19 mouse cellular contexts compared by ENCODE assay signal in genomic region chr11:44142996-44143395, GRCm38 (mm10).
DNase-seq lines count a peak whose midpoint lies in the region; ATAC-seq and TF ChIP-seq lines count a peak whose summit lies in the region.
"Had no signal": no experiment of that assay in that cellular context is flagged by ENCODE, and none has a peak within 500 bp of the region (broad histone marks: within the 10 kb centered on the region; RNA-seq: fewer than 3 reads in every experiment).

No protein-coding gene starts in this region.

- no peak overlapping the region for H3K27ac ChIP-seq in heart, embryonic 10.5 days
- H3K27ac ChIP-seq in forebrain, embryonic 16.5 days (ENCODE audit: low read length): no peak overlapping the region
- H3K27ac ChIP-seq: embryonic facial prominence, embryonic 12.5 days; hindbrain, embryonic 13.5 days; liver, embryonic 12.5 days; neural tube, embryonic 13.5 days had no signal

- no peak overlapping the region for H3K4me2 ChIP-seq in forebrain, embryonic 16.5 days (ENCODE audit: low read length)
- H3K4me2 ChIP-seq: embryonic facial prominence, embryonic 12.5 days; hindbrain, embryonic 13.5 days; liver, embryonic 12.5 days; lung, embryonic 14.5 days; midbrain, embryonic 11.5 days; neural tube, embryonic 13.5 days had no signal

- no peaks in the 10 kb centered on the region for H3K9me3 ChIP-seq in heart, embryonic 10.5 days
- H3K9me3 ChIP-seq in forebrain, embryonic 16.5 days (ENCODE audit: control insufficient read depth, low read length): no peaks in the 10 kb centered on the region
- H3K9me3 ChIP-seq: hindbrain, embryonic 13.5 days; liver, embryonic 12.5 days; neural tube, embryonic 13.5 days had no signal

- WGBS in heart, embryonic 10.5 days: 87% methylated on average over 4 of the region's 4 CpGs
- 78% methylated on average over 4 of the region's 4 CpGs for WGBS in forebrain, embryonic 16.5 days

- TF ChIP-seq POLR2A in brain, embryonic 14.5 days (IDR thresholded peaks at IDR 0.05; ENCODE audit: borderline replicate concordance, extremely low read depth, insufficient read depth, insufficient read length, poor library complexity, severe bottlenecking): no peak

- H3K4me3 ChIP-seq in heart, embryonic 10.5 days: no peak overlapping the region
- no peak overlapping the region for H3K4me3 ChIP-seq in forebrain, embryonic 16.5 days (replicated peaks; ENCODE audit: low read length)
- H3K4me3 ChIP-seq: embryonic facial prominence, embryonic 12.5 days; hindbrain, embryonic 13.5 days; liver, embryonic 12.5 days; neural tube, embryonic 13.5 days had no signal

- ATAC-seq in forebrain, embryonic 16.5 days: peak; percentile 65
- ATAC-seq in erythroid progenitor cell, adult 5-6 weeks (replicated peaks; ENCODE audit: low FRiP score, poor library complexity, severe bottlenecking): no peak
- ATAC-seq: liver, embryonic 12.5 days had no signal

- H3K9ac ChIP-seq in forebrain, embryonic 16.5 days (replicated peaks; ENCODE audit: low read depth, low read length): no peak overlapping the region
- H3K9ac ChIP-seq: embryonic facial prominence, embryonic 12.5 days; hindbrain, embryonic 13.5 days; liver, embryonic 12.5 days; lung, embryonic 14.5 days; neural tube, embryonic 13.5 days had no signal

- H3K4me1 ChIP-seq in heart, embryonic 10.5 days: no peaks in the 10 kb centered on the region
- H3K4me1 ChIP-seq in forebrain, embryonic 16.5 days (replicated peaks; ENCODE audit: control insufficient read depth, insufficient read depth, low read length): no peaks in the 10 kb centered on the region
- H3K4me1 ChIP-seq: embryonic facial prominence, embryonic 12.5 days; hindbrain, embryonic 13.5 days; liver, embryonic 12.5 days; neural tube, embryonic 13.5 days had no signal

- DNase-seq in heart, embryonic 10.5 days (ENCODE audit: low spot score): peak; percentile 54
- no peak for DNase-seq in heart, adult 9 months (ENCODE audit: low spot score in 2 of 2)
- peak; percentile 29 for DNase-seq in brain, embryonic 14.5 days (ENCODE audit: low read depth)
- peak; percentile 59 to 70 for DNase-seq in right cerebral cortex, postnatal 10 days (ENCODE audit: low spot score in 2 of 2)
- no peak for DNase-seq in adrenal gland, postnatal 36 days
- DNase-seq: cerebellum, adult 11-12 months; gastrocnemius, postnatal 25 days; heart, postnatal 10 days; lung, postnatal 4 days; spleen, adult 18-20 months; thymus, postnatal 25 days had no signal

- H3K27me3 ChIP-seq in heart, embryonic 10.5 days (ENCODE audit: insufficient read depth, poor library complexity, severe bottlenecking): no peaks in the 10 kb centered on the region
- H3K27me3 ChIP-seq in forebrain, embryonic 16.5 days (replicated peaks; ENCODE audit: control insufficient read depth, insufficient read depth, low read length): no peaks in the 10 kb centered on the region
- H3K27me3 ChIP-seq: embryonic facial prominence, embryonic 12.5 days; hindbrain, embryonic 13.5 days; liver, embryonic 12.5 days; neural tube, embryonic 13.5 days had no signal

- H3K36me3 ChIP-seq in heart, embryonic 10.5 days: no peaks in the 10 kb centered on the region
- no peaks in the 10 kb centered on the region for H3K36me3 ChIP-seq in forebrain, embryonic 16.5 days (ENCODE audit: control insufficient read depth, insufficient read depth)
- H3K36me3 ChIP-seq: embryonic facial prominence, embryonic 12.5 days; hindbrain, embryonic 13.5 days; liver, embryonic 12.5 days; neural tube, embryonic 13.5 days had no signal

- TF ChIP-seq CTCF in brain, embryonic 14.5 days (IDR thresholded peaks at IDR 0.05; ENCODE audit: borderline replicate concordance, extremely low read depth, insufficient read depth, insufficient read length): no peak

Comparison
In these comparisons a context has a peak if more than half of its experiments do, and no peak if none do; other contexts are left out.
1. DNase-seq: peak in heart, embryonic 10.5 days (single experiment), brain, embryonic 14.5 days (single experiment) and right cerebral cortex, postnatal 10 days (2 of 2); none in heart, adult 9 months (0 of 2) and adrenal gland, postnatal 36 days (0 of 2).